13 mouse cellular contexts compared by ENCODE assay signal in the genomic region with DNA sequence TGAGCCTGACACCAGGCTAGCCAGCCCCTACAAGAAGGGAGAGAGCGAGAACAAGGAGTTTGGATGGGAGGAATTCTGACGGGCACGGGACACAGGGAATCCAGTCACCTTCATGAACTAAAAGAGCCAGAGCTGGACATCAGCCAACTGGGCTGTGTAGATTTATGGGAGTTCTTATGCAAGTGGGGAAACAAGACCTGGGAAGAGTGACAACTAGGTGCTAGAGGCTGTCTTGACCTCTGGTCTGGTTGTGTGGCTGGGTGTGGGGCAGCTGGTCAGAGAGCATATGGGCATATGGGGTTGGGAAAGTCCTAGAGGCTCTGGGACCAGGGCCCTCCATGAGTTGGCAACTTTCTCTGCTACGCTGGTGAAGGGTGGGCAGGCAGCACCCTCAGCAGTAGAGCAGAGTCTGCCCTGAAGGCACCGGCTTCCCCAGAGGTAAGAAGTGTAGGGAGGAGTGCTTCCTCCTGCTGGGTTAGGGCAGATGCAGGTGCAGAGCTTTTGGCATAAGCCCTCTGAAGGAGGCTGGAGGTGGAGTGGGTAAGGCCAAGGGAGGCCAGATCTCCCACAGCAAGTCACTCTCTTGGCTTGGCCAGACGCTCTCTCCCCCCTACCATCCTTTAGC. TPM values are rescaled to one million over a fixed set of nuclear protein-coding genes. Genes with fewer than 3 reads are reported as not detected.
A peak's percentile ranks its signal among the peaks of the same experiment; 100 is the strongest.
DNase-seq lines count a peak whose midpoint lies in the region; ATAC-seq and TF ChIP-seq lines count a peak whose summit lies in the region.
"Had no signal": no experiment of that assay in that cellular context is flagged by ENCODE, and none has a peak within 500 bp of the region (broad histone marks: within the 10 kb centered on the region; RNA-seq: fewer than 3 reads in every experiment).

No protein-coding gene starts in this region.

- peaks cover 7% of the 10 kb centered on the region; the same call in 1 of the 2 replicates for H3K36me3 ChIP-seq in forebrain, embryonic 15.5 days
- peaks cover 19% of the 10 kb centered on the region for H3K36me3 ChIP-seq in midbrain, embryonic 16.5 days (ENCODE audit: control insufficient read depth, insufficient read depth, low read length)
- H3K36me3 ChIP-seq: limb, embryonic 15.5 days had no signal

- no peaks in the 10 kb centered on the region for H3K9me3 ChIP-seq in forebrain, embryonic 15.5 days
- H3K9me3 ChIP-seq in midbrain, embryonic 16.5 days (replicated peaks; ENCODE audit: control insufficient read depth, low read length, poor library complexity, severe bottlenecking), result no peaks in the 10 kb centered on the region
- H3K9me3 ChIP-seq: limb, embryonic 15.5 days had no signal

- no peak for TF ChIP-seq CTCF in layer of hippocampus, adult 2 months (conservative IDR thresholded peaks at IDR 0.05)

- peak; percentile 26 for DNase-seq in cerebellum, adult 11 months
- no peak for DNase-seq in cerebellum, postnatal 4 days (ENCODE audit: low spot score in 2 of 2)
- no peak for DNase-seq in layer of hippocampus, adult 2 months (ENCODE audit: low spot score in 2 of 2)
- no peak for DNase-seq in layer of hippocampus, adult 9-10 months (ENCODE audit: low spot score)
- DNase-seq in spleen, adult 18-20 months, result no peak
- no peak for DNase-seq in spleen, adult 12 weeks (ENCODE audit: low spot score)
- DNase-seq: heart, postnatal 14 days had no signal

- 73% methylated on average over 6 of the region's 6 CpGs for WGBS in forebrain, embryonic 15.5 days
- WGBS in midbrain, embryonic 16.5 days, result 85% methylated on average over 6 of the region's 6 CpGs

- no peak for ATAC-seq in forebrain, embryonic 15.5 days (replicated peaks)
- no peak for ATAC-seq in midbrain, embryonic 16.5 days

- H3K4me2 ChIP-seq in forebrain, embryonic 15.5 days (replicated peaks), result peak overlapping the region; percentile 79
- peak overlapping the region; percentile 97 for H3K4me2 ChIP-seq in midbrain, embryonic 16.5 days (ENCODE audit: low read length)
- H3K4me2 ChIP-seq: limb, embryonic 15.5 days had no signal

- no peaks in the 10 kb centered on the region for H3K27me3 ChIP-seq in forebrain, embryonic 15.5 days
- H3K27me3 ChIP-seq in midbrain, embryonic 16.5 days (ENCODE audit: control insufficient read depth, insufficient read depth, low read depth, low read length), result no peaks in the 10 kb centered on the region

- H3K4me3 ChIP-seq in layer of hippocampus, adult 2 months, result peak overlapping the region; percentile 13; the same call in 1 of the 2 replicates
- no peak overlapping the region for H3K4me3 ChIP-seq in forebrain, embryonic 15.5 days
- no peak overlapping the region for H3K4me3 ChIP-seq in midbrain, embryonic 16.5 days (ENCODE audit: low read depth, low read length)
- H3K4me3 ChIP-seq: limb, embryonic 15.5 days; megakaryocyte, embryonic 14.5 days had no signal

- peaks cover 53% of the 10 kb centered on the region for H3K4me1 ChIP-seq in forebrain, embryonic 15.5 days
- peaks cover 34% of the 10 kb centered on the region for H3K4me1 ChIP-seq in midbrain, embryonic 16.5 days (ENCODE audit: control insufficient read depth, insufficient read depth, low read length)

- H3K9ac ChIP-seq in forebrain, embryonic 15.5 days (replicated peaks), result no peak overlapping the region
- H3K9ac ChIP-seq in midbrain, embryonic 16.5 days (ENCODE audit: low read depth, low read length), result peak overlapping the region; percentile 87; the same call in 1 of the 2 replicates
- H3K9ac ChIP-seq: limb, embryonic 15.5 days had no signal

- H3K27ac ChIP-seq in layer of hippocampus, adult 2 months, result no peak overlapping the region
- H3K27ac ChIP-seq in forebrain, embryonic 15.5 days (replicated peaks), result no peak overlapping the region
- H3K27ac ChIP-seq in midbrain, embryonic 16.5 days (ENCODE audit: low read length), result no peak overlapping the region
- H3K27ac ChIP-seq: limb, embryonic 15.5 days had no signal

RNA-seq across cellular contexts. Expression of a gene that starts 3.8 kb away (rescaled TPM):
- 100 to 1,000 TPM; 139 to 141 TPM for total RNA-seq in layer of hippocampus, adult 2 months (2021)
- polyA plus RNA-seq in forebrain, embryonic 15.5 days (2015; fragmentation: Nextera tagmentation; extraction: Ambion mirVana), result 4.0 and 4.8 TPM in 2 replicates
- polyA plus RNA-seq in midbrain, embryonic 16.5 days (2015; fragmentation: Nextera tagmentation; extraction: Ambion mirVana), result 4.4 and 4.6 TPM in 2 replicates
- polyA plus RNA-seq: C2C12 had no signal

RNA-seq across cellular contexts. Expression of a gene that starts 16.3 kb away (rescaled TPM):
- total RNA-seq in layer of hippocampus, adult 2 months (2021), result 10 to 100 TPM; 57.5 to 58.0 TPM
- polyA plus RNA-seq in forebrain, embryonic 15.5 days (2015; fragmentation: Nextera tagmentation; extraction: Ambion mirVana), result 544 and 580 TPM in 2 replicates
- polyA plus RNA-seq in midbrain, embryonic 16.5 days (2015; fragmentation: Nextera tagmentation; extraction: Ambion mirVana), result 654 and 658 TPM in 2 replicates
- total RNA-seq: gastrocnemius, adult 8-10 months had no signal
